1 mouse cellular context compared by ENCODE assay signal in genomic region chr8:69901484-69902162, GRCm38 (mm10).
TF ChIP-seq lines count a peak whose summit lies in the region.

No protein-coding gene starts in this region.

TF ChIP-seq in CH12.LX, 34 proteins besides CTCF, POLR2A, EP300 and RAD21 (continued from another document):
- peak; percentile 64; the same call in 1 of the 2 replicates for TF ChIP-seq MEF2A (IDR thresholded peaks at IDR 0.05; ENCODE audit: borderline replicate concordance, low read depth, low read length)
- TF ChIP-seq SMC3 (IDR thresholded peaks at IDR 0.05; ENCODE audit: low read depth, low read length), result no peak
- peak; percentile 69; the same call in 1 of the 2 replicates for TF ChIP-seq MYC (IDR thresholded peaks at IDR 0.05; ENCODE audit: low read depth, low read length)
- TF ChIP-seq UBTF (IDR thresholded peaks at IDR 0.05; ENCODE audit: low read depth, low read length), result no peak
- no peak; the same call in 1 of the 2 replicates for TF ChIP-seq ZMIZ1 (IDR thresholded peaks at IDR 0.05; ENCODE audit: low read depth, low read length)
- no peak for TF ChIP-seq JUND (conservative IDR thresholded peaks at IDR 0.05; ENCODE audit: low read depth, low read length)
- TF ChIP-seq ELF1 (IDR thresholded peaks at IDR 0.05; ENCODE audit: low read depth, low read length), result peak; percentile 100
- no peak for TF ChIP-seq PAX5 (IDR thresholded peaks at IDR 0.05; ENCODE audit: low read length)
- peak; percentile 80 for TF ChIP-seq NRF1 (IDR thresholded peaks at IDR 0.05; ENCODE audit: low read depth, low read length)
- no peak for TF ChIP-seq CHD1 (IDR thresholded peaks at IDR 0.05; ENCODE audit: low read depth, low read length)
- TF ChIP-seq CHD2 (IDR thresholded peaks at IDR 0.05; ENCODE audit: low read length), result no peak; the same call in 1 of the 2 replicates
- TF ChIP-seq HCFC1 (IDR thresholded peaks at IDR 0.05; ENCODE audit: low read depth, low read length), result peak; percentile 97
- TF ChIP-seq MAX (IDR thresholded peaks at IDR 0.05; ENCODE audit: low read length), result no peak
- TF ChIP-seq NELFE (IDR thresholded peaks at IDR 0.05; ENCODE audit: low read depth, low read length), result peak; percentile 86
- no peak for TF ChIP-seq ZKSCAN1 (IDR thresholded peaks at IDR 0.05; ENCODE audit: borderline replicate concordance, low read depth, low read length)
- no peak for TF ChIP-seq ZNF384 (IDR thresholded peaks at IDR 0.05; ENCODE audit: low read depth, low read length)
- TF ChIP-seq BHLHE40 (IDR thresholded peaks at IDR 0.05; ENCODE audit: low read depth, low read length), result no peak; the same call in 1 of the 2 replicates
- TF ChIP-seq IRF4 (IDR thresholded peaks at IDR 0.05; ENCODE audit: low read depth, low read length), result peak; percentile 54; the same call in 1 of the 2 replicates
- TF ChIP-seq MAFK (IDR thresholded peaks at IDR 0.05; ENCODE audit: insufficient replicate concordance, low read length), result no peak
- peak; percentile 46 for TF ChIP-seq ETS1 (conservative IDR thresholded peaks at IDR 0.05; ENCODE audit: low read depth, low read length)
- TF ChIP-seq MAZ (IDR thresholded peaks at IDR 0.05; ENCODE audit: low read depth, low read length), result peak; percentile 77
- TF ChIP-seq ZC3H11A (IDR thresholded peaks at IDR 0.05; ENCODE audit: low read depth, low read length), result no peak
- no peak for TF ChIP-seq USF1 (IDR thresholded peaks at IDR 0.05; ENCODE audit: low read depth, low read length)
- TF ChIP-seq KAT2A (IDR thresholded peaks at IDR 0.05; ENCODE audit: insufficient replicate concordance, low read length), result peak; percentile 94; the same call in 1 of the 2 replicates
- peak; percentile 89 for TF ChIP-seq RCOR1 (conservative IDR thresholded peaks at IDR 0.05; ENCODE audit: low read depth, low read length)
- TF ChIP-seq MXI1 (IDR thresholded peaks at IDR 0.05; ENCODE audit: low read depth, low read length), result peak; percentile 71; the same call in 1 of the 2 replicates
- no peak for TF ChIP-seq USF2 (conservative IDR thresholded peaks at IDR 0.05; ENCODE audit: low read depth, low read length)
- TF ChIP-seq TBP (conservative IDR thresholded peaks at IDR 0.05; ENCODE audit: low read depth, low read length), result peak; percentile 84; the same call in 1 of the 2 replicates
- TF ChIP-seq POLR2AphosphoS2 (IDR thresholded peaks at IDR 0.05; ENCODE audit: low read depth, low read length), result peak; percentile 96
- TF ChIP-seq JUN (IDR thresholded peaks at IDR 0.05; ENCODE audit: insufficient read depth, low read depth, low read length), result no peak
